Mouse (Mus musculus) heart, adult 2 months (tissue): ENCODE measurements around the gene Olfr104-ps. TPM values are rescaled to one million over a fixed set of nuclear protein-coding genes. Genes with fewer than 3 reads are reported as not detected.

Experiments
- DNase-seq, 2 experiments: peaks; one replicate each; pipeline ENCODE4 v3.0.0; 2021
- H3K27ac ChIP-seq: fragments of 200-600 bp; 2 replicates; pipeline ENCODE4 v1.8.1; 2022
- H3K27me3 ChIP-seq: fragments of 200-500 bp; 2 replicates; pipeline ENCODE4 v1.6.1; 2012; ENCODE audit warnings: mild to moderate bottlenecking, low read length, inconsistent platforms, mixed read lengths; ENCODE audit not compliant: control insufficient read depth, insufficient read depth
- H3K36me3 ChIP-seq: fragments of 200-500 bp; 2 replicates; pipeline ENCODE4 v1.6.1; 2012; ENCODE audit warnings: low read length, inconsistent platforms; ENCODE audit not compliant: control insufficient read depth, insufficient read depth
- H3K4me1 ChIP-seq: fragments of 200-500 bp; 2 replicates; pipeline ENCODE4 v1.6.1; 2011; ENCODE audit warnings: low read length; ENCODE audit not compliant: control insufficient read depth, insufficient read depth
- H3K4me3 ChIP-seq: fragments of 200-600 bp; 2 replicates; pipeline ENCODE4 v1.8.1; 2022
- H3K79me2 ChIP-seq: fragments of 200-500 bp; replicated peaks from 2 replicates; pipeline ENCODE4 v1.6.1; 2012; ENCODE audit warnings: mild to moderate bottlenecking, inconsistent platforms, low read length, moderate library complexity, mixed read lengths; ENCODE audit not compliant: control insufficient read depth, insufficient read depth
- H3K9ac ChIP-seq: fragments of 200-500 bp; 2 replicates; pipeline ENCODE4 v1.6.1; 2012; ENCODE audit warnings: low read depth, mild to moderate bottlenecking, control low read depth, inconsistent platforms, low read length, mixed read lengths
- CTCF ChIP-seq: fragments of 200-600 bp; IDR thresholded peaks from 2 replicates; pipeline ENCODE4 v1.8.1; 2022; ENCODE audit warnings: antibody characterized with exemption, mild to moderate bottlenecking, moderate library complexity
- EP300 ChIP-seq: fragments of 200-500 bp; IDR thresholded peaks from 2 replicates; pipeline ENCODE4 v1.6.1; 2011; ENCODE audit warnings: low read depth, low read length, control low read depth; ENCODE audit not compliant: insufficient read depth
- POLR2A ChIP-seq: fragments of 200-500 bp; IDR thresholded peaks from 2 replicates; pipeline ENCODE4 v1.6.1; 2011; ENCODE audit warnings: mild to moderate bottlenecking, low read depth, low read length, control low read depth; ENCODE audit not compliant: insufficient read depth
- WGBS: fragments of 180-500 bp; shearing (Covaris S2); methylation state at CpG from one replicate; pipeline ENCODE4 v1.1.7; 2018; 5-methylcytosine and 5-hydroxymethylcytosine counted together
- intact Hi-C: fragments of 180-260 bp; cut with DNase I; formaldehyde crosslinking; loops from one replicate; pipeline ENCODE4 v1.15.1; 2025
- polyA plus RNA-seq: library from polyadenylated mRNA; depleted of rRNA; stranded (reverse); fragments of >200 nt; gene quantifications from 2 replicates; pipeline ENCODE4 v1.2.3, GENCODE M21; 2012; rRNA removed
- total RNA-seq, 2 experiments: library from RNA; stranded (reverse); gene quantifications; 2 replicates each; pipeline ENCODE4 v1.2.3; 2021

The Olfr104-ps gene
- total and polyA plus RNA-seq, 3 experiments = not detected

DNA sequence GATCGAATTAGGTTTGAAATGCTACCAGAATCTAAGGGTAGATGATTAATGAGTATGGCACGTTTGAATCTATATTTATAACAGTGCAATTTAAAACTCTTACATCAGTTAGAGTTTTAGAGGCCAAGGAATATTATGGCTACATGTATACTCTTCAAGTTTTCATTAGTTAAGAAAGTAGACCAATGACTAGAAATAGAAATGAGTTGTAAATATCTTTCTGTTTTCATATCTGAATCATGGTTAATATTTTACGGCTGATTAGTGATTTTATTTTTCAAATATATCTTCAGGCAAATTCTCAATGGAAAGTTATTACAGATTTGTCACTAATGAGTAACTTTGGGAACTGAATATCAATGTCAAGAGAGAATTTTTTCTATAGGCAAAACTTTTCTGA is 39.5 kb downstream of the Olfr104-ps start, which contains the start of gene Olfr107:
TSS of gene Olfr107 (plus strand) at position 301 of the 400 bp plus-strand sequence.
- 63% methylated on average over 3 of the region's 3 CpGs for WGBS
- TF ChIP-seq POLR2A (no peak), CTCF (no peak), EP300 (no peak)
- intact Hi-C loops = no loop called here

DNA sequence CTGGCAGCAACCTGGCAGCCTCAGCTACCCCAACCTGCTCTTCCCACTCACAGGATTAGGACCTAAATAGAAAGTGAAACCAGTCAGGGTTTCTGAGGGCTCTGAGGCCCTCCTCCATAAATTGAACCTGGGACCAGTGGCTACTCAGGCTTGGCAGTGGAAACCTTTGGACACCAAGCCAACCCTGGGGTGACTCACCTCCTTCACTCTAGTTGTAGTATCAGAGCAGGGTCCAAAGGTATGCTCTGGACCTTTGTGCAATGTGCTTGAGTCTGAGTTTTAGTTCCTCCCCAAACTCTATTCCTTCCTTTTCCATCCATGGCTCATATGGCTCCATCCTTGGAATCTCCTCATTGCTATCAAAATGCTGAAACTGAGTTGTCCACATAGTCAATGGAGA is 54.0 kb downstream of the Olfr104-ps start:
- no peak for DNase-seq

More for the DNA sequence above, 39.5 kb downstream of the Olfr104-ps start, which contains the start of gene Olfr107:
- H3K27ac ChIP-seq = no peak within 1 kb of the TSS
- 0 out of 2 replicates have a peak, but pooled peaks cover 1% of the 10 kb centered on the region for H3K27me3 ChIP-seq
- no peaks in the 10 kb centered on the region for H3K4me1 ChIP-seq
- no peak for DNase-seq
- H3K4me3 ChIP-seq = no peak within 1 kb of the TSS
- H3K36me3 ChIP-seq = no peaks in the 10 kb centered on the region
- no peak within 1 kb of the TSS for H3K9ac ChIP-seq
- H3K79me2 ChIP-seq = no peaks in the 10 kb centered on the region

More for the DNA sequence above, 54.0 kb downstream of the Olfr104-ps start:
- Histone ChIP-seq H3K79me2 (no peaks in the 10 kb centered on the region), H3K4me1 (no peaks in the 10 kb centered on the region), H3K4me3 (no peak overlapping the region), H3K27me3 (no peaks in the 10 kb centered on the region), H3K36me3 (no peaks in the 10 kb centered on the region), H3K9ac (no peak overlapping the region), H3K27ac (no peak overlapping the region)
- intact Hi-C loops = no loop called here
- TF ChIP-seq POLR2A = no peak
- no peak for TF ChIP-seq CTCF
- TF ChIP-seq EP300 = no peak

Other genes starting within 250 kb of the Olfr104-ps start
- not detected for gene Olfr92, start 239.5 kb upstream of the Olfr104-ps start, total RNA-seq
- gene Olfr92, start 239.5 kb upstream of the Olfr104-ps start, polyA plus RNA-seq = not detected in 2 replicates
- gene Olfr93, start 198.1 kb upstream of the Olfr104-ps start, total RNA-seq = not detected
- not detected in 2 replicates for gene Olfr93, start 198.1 kb upstream of the Olfr104-ps start, polyA plus RNA-seq
- gene Ubd, start 165.7 kb upstream of the Olfr104-ps start, total RNA-seq = not detected
- 0.12 TPM in 1 of 2 replicates, not detected in the other for gene Ubd, start 165.7 kb upstream of the Olfr104-ps start, polyA plus RNA-seq
- gene Olfr94, start 158.6 kb upstream of the Olfr104-ps start, total RNA-seq = not detected
- gene Olfr94, start 158.6 kb upstream of the Olfr104-ps start, polyA plus RNA-seq = not detected in 2 replicates
- gene Olfr95, start 146.5 kb upstream of the Olfr104-ps start, total RNA-seq = not detected
- gene Olfr95, start 146.5 kb upstream of the Olfr104-ps start, polyA plus RNA-seq = not detected in 2 replicates
- gene Olfr96, start 139.4 kb upstream of the Olfr104-ps start, total RNA-seq = not detected
- gene Olfr96, start 139.4 kb upstream of the Olfr104-ps start, polyA plus RNA-seq = not detected in 2 replicates
- gene Olfr97, start 122.3 kb upstream of the Olfr104-ps start, total RNA-seq = not detected
- not detected in 2 replicates for gene Olfr97, start 122.3 kb upstream of the Olfr104-ps start, polyA plus RNA-seq
- gene Olfr98, start 95.8 kb upstream of the Olfr104-ps start, total RNA-seq = not detected
- gene Olfr98, start 95.8 kb upstream of the Olfr104-ps start, polyA plus RNA-seq = not detected in 2 replicates
- gene H2-M3, start 89.4 kb upstream of the Olfr104-ps start, total RNA-seq = 1 to 10 TPM; 3.2 to 3.3 TPM
- 4.9 and 5.0 TPM in 2 replicates for gene H2-M3, start 89.4 kb upstream of the Olfr104-ps start, polyA plus RNA-seq
- gene Olfr99, start 76.1 kb upstream of the Olfr104-ps start, total RNA-seq = not detected
- not detected in 2 replicates for gene Olfr99, start 76.1 kb upstream of the Olfr104-ps start, polyA plus RNA-seq
- not detected for gene Olfr101, start 55.3 kb upstream of the Olfr104-ps start, total RNA-seq
- not detected in 2 replicates for gene Olfr101, start 55.3 kb upstream of the Olfr104-ps start, polyA plus RNA-seq
- gene Olfr102, start 42.5 kb upstream of the Olfr104-ps start, total RNA-seq = not detected
- gene Olfr102, start 42.5 kb upstream of the Olfr104-ps start, polyA plus RNA-seq = not detected in 2 replicates
- not detected for gene Olfr103, start 19.9 kb upstream of the Olfr104-ps start, total RNA-seq
- gene Olfr103, start 19.9 kb upstream of the Olfr104-ps start, polyA plus RNA-seq = not detected in 2 replicates
- not detected for gene Olfr105-ps, start 19.5 kb downstream of the Olfr104-ps start, total RNA-seq
- gene Olfr105-ps, start 19.5 kb downstream of the Olfr104-ps start, polyA plus RNA-seq = not detected in 2 replicates
- gene Olfr106-ps, start 30.8 kb downstream of the Olfr104-ps start, total RNA-seq = not detected
- gene Olfr106-ps, start 30.8 kb downstream of the Olfr104-ps start, polyA plus RNA-seq = not detected in 2 replicates
- gene Olfr107, start 39.6 kb downstream of the Olfr104-ps start, total RNA-seq = not detected
- gene Olfr107, start 39.6 kb downstream of the Olfr104-ps start, polyA plus RNA-seq = not detected in 2 replicates
- gene Olfr108, start 85.9 kb downstream of the Olfr104-ps start, total RNA-seq = not detected
- gene Olfr108, start 85.9 kb downstream of the Olfr104-ps start, polyA plus RNA-seq = not detected in 2 replicates
- gene Olfr109, start 99.3 kb downstream of the Olfr104-ps start, total RNA-seq = not detected
- gene Olfr109, start 99.3 kb downstream of the Olfr104-ps start, polyA plus RNA-seq = not detected in 2 replicates
- gene H2-M2, start 124.0 kb downstream of the Olfr104-ps start, total RNA-seq = not detected
- 0.10 TPM in 1 of 2 replicates, not detected in the other for gene H2-M2, start 124.0 kb downstream of the Olfr104-ps start, polyA plus RNA-seq
- gene Olfr110, start 132.9 kb downstream of the Olfr104-ps start, total RNA-seq = not detected
- not detected in 2 replicates for gene Olfr110, start 132.9 kb downstream of the Olfr104-ps start, polyA plus RNA-seq
- not detected for gene Olfr111, start 148.4 kb downstream of the Olfr104-ps start, total RNA-seq
- 0.12 TPM in 1 of 2 replicates, not detected in the other for gene Olfr111, start 148.4 kb downstream of the Olfr104-ps start, polyA plus RNA-seq
- not detected for gene Olfr112, start 209.9 kb downstream of the Olfr104-ps start, total RNA-seq
- not detected in 2 replicates for gene Olfr112, start 209.9 kb downstream of the Olfr104-ps start, polyA plus RNA-seq
- not detected for gene Olfr113, start 218.1 kb downstream of the Olfr104-ps start, total RNA-seq
- gene Olfr113, start 218.1 kb downstream of the Olfr104-ps start, polyA plus RNA-seq = not detected in 2 replicates
- not detected for gene Olfr114, start 233.2 kb downstream of the Olfr104-ps start, total RNA-seq
- gene Olfr114, start 233.2 kb downstream of the Olfr104-ps start, polyA plus RNA-seq = not detected in 2 replicates